Mouse (Mus musculus): ENCODE data around the gene Sirt7. TPM values are rescaled to one million over a fixed set of nuclear protein-coding genes. Genes with fewer than 3 reads are reported as not detected.

Sirt7 gene
- 10 to 100 TPM; 37.5 to 40.6 TPM for total RNA-seq (2021)

- DNase-seq (ENCODE audit: extremely low spot score in 1 of 2, low spot score in 2 of 2), result no peak
- intact Hi-C loops (cut with DNase I), result loop anchor here (2.0 kb wide), 1 partner anchor 152 kb away; no protein-coding TSS in a partner anchor
Measured at GRCm38 (mm10) chr11:120625152-120625775, at the start of gene Sirt7. Gene Sirt7, minus strand, starts transcription at chr11:120625240.

- intact Hi-C loops (cut with DNase I), result no loop called here
- DNase-seq (ENCODE audit: extremely low spot score in 1 of 2, low spot score in 2 of 2), result no peak
Measured at GRCm38 (mm10) chr11:120673594-120674122, 48.6 kb upstream of the Sirt7 start.

- DNase-seq (ENCODE audit: extremely low spot score in 1 of 2, low spot score in 2 of 2), result peak; percentile 87 to 98
Measured at GRCm38 (mm10) chr11:120672687-120673593, 47.9 kb upstream of the Sirt7 start, which contains the start of gene Aspscr1. Gene Aspscr1, plus strand, starts transcription at chr11:120672973.

GRCm38 (mm10) chr11:120666617-120667016, 41.6 kb upstream of the Sirt7 start:
- DNase-seq (ENCODE audit: extremely low spot score in 1 of 2, low spot score in 2 of 2), result peak in 1 of 2 experiments; percentile 64
- intact Hi-C loops (cut with DNase I), result no loop called here

More at GRCm38 (mm10) chr11:120672687-120673593, 47.9 kb upstream of the Sirt7 start, which contains the start of gene Aspscr1:
- intact Hi-C loops (cut with DNase I), result no loop called here

- DNase-seq (ENCODE audit: extremely low spot score in 1 of 2, low spot score in 2 of 2), result no peak
- intact Hi-C loops (cut with DNase I), result no loop called here
Measured at GRCm38 (mm10) chr11:120665406-120665805, 40.4 kb upstream of the Sirt7 start.

GRCm38 (mm10) chr11:120663714-120664113, 38.7 kb upstream of the Sirt7 start:
- intact Hi-C loops (cut with DNase I), result loop anchor here (5.0 kb wide), 1 partner anchor 114 kb away; no protein-coding TSS in a partner anchor
- DNase-seq (ENCODE audit: extremely low spot score in 1 of 2, low spot score in 2 of 2), result no peak

GRCm38 (mm10) chr11:120662759-120663158, 37.7 kb upstream of the Sirt7 start:
- DNase-seq (ENCODE audit: extremely low spot score in 1 of 2, low spot score in 2 of 2), result peak in 1 of 2 experiments; percentile 48
- intact Hi-C loops (cut with DNase I), result loop anchor here (5.0 kb wide), 1 partner anchor 115 kb away; no protein-coding TSS in a partner anchor

GRCm38 (mm10) chr11:120661076-120661460, 36.0 kb upstream of the Sirt7 start, which contains the start of gene Notum:
Gene Notum, minus strand, starts transcription at chr11:120661175.
- no peak for DNase-seq (ENCODE audit: extremely low spot score in 1 of 2, low spot score in 2 of 2)
- intact Hi-C loops (cut with DNase I), result loop anchor here (5.0 kb wide), 1 partner anchor 116 kb away; no protein-coding TSS in a partner anchor

- DNase-seq (ENCODE audit: extremely low spot score in 1 of 2, low spot score in 2 of 2), result peak in 1 of 2 experiments; percentile 84
- intact Hi-C loops (cut with DNase I), result loop anchor here (5.0 kb wide), 1 partner anchor 117 kb away; no protein-coding TSS in a partner anchor
Measured at GRCm38 (mm10) chr11:120660301-120661075, 35.4 kb upstream of the Sirt7 start.

- intact Hi-C loops (cut with DNase I), result loop anchor here (2.0 to 5.0 kb wide), 2 partner anchors 53 to 118 kb away; partner anchors contain the start of genes Cenpx and Lrrc45
- no peak for DNase-seq (ENCODE audit: extremely low spot score in 1 of 2, low spot score in 2 of 2)
Measured at GRCm38 (mm10) chr11:120659509-120660300, 34.7 kb upstream of the Sirt7 start.

- intact Hi-C loops (cut with DNase I), result loop anchor here (2.0 kb wide), 1 partner anchor 54 kb away; the partner anchor contains the start of genes Cenpx and Lrrc45
- DNase-seq (ENCODE audit: extremely low spot score in 1 of 2, low spot score in 2 of 2), result peak; percentile 59 to 91
Measured at GRCm38 (mm10) chr11:120658876-120659410, 33.9 kb upstream of the Sirt7 start.

- intact Hi-C loops (cut with DNase I), result no loop called here
- DNase-seq (ENCODE audit: extremely low spot score in 1 of 2, low spot score in 2 of 2), result no peak
Measured at GRCm38 (mm10) chr11:120657301-120657700, 32.3 kb upstream of the Sirt7 start.

- intact Hi-C loops (cut with DNase I), result no loop called here
- DNase-seq (ENCODE audit: extremely low spot score in 1 of 2, low spot score in 2 of 2), result no peak
Measured at GRCm38 (mm10) chr11:120654741-120655140, 29.7 kb upstream of the Sirt7 start.

GRCm38 (mm10) chr11:120651872-120652271, 26.8 kb upstream of the Sirt7 start:
- DNase-seq (ENCODE audit: extremely low spot score in 1 of 2, low spot score in 2 of 2), result no peak
- intact Hi-C loops (cut with DNase I), result no loop called here

- intact Hi-C loops (cut with DNase I), result no loop called here
- DNase-seq (ENCODE audit: extremely low spot score in 1 of 2, low spot score in 2 of 2), result peak in 1 of 2 experiments; percentile 68
Measured at GRCm38 (mm10) chr11:120648001-120648476, 23.0 kb upstream of the Sirt7 start, which contains the start of gene Myadml2. Gene Myadml2, minus strand, starts transcription at chr11:120648158.

- intact Hi-C loops (cut with DNase I), result no loop called here
- DNase-seq (ENCODE audit: extremely low spot score in 1 of 2, low spot score in 2 of 2), result no peak
Measured at GRCm38 (mm10) chr11:120647047-120647830, 22.2 kb upstream of the Sirt7 start.

All from left cerebral cortex, postnatal 10 days (tissue).